Comparison of ENCODE assay signal across 21 mouse cellular contexts in genomic region chr7:16900526-16900925, GRCm38 (mm10). TPM values are rescaled to one million over a fixed set of nuclear protein-coding genes. Genes with fewer than 3 reads are reported as not detected.
DNase-seq lines count a peak whose midpoint lies in the region; ATAC-seq and TF ChIP-seq lines count a peak whose summit lies in the region.
"Had no signal": no experiment of that assay in that cellular context is flagged by ENCODE, and none has a peak within 500 bp of the region (broad histone marks: within the 10 kb centered on the region; RNA-seq: fewer than 3 reads in every experiment).

No protein-coding gene starts in this region.

- no peak overlapping the region for H3K4me2 ChIP-seq in forebrain, embryonic 15.5 days (replicated peaks)
- no peak overlapping the region for H3K4me2 ChIP-seq in stomach, embryonic 16.5 days (ENCODE audit: low read depth, low read length)
- H3K4me2 ChIP-seq in stomach, postnatal 0 days (replicated peaks; ENCODE audit: low read depth): no peak overlapping the region
- no peak overlapping the region for H3K4me2 ChIP-seq in midbrain, embryonic 12.5 days (replicated peaks)
- H3K4me2 ChIP-seq: heart, embryonic 15.5 days; kidney, embryonic 15.5 days; liver, embryonic 15.5 days; stomach, embryonic 15.5 days had no signal

- no peak overlapping the region for H3K9ac ChIP-seq in forebrain, embryonic 15.5 days (replicated peaks)
- H3K9ac ChIP-seq in stomach, embryonic 16.5 days (ENCODE audit: low read length): peak overlapping the region; percentile 26; the same call in 1 of the 2 replicates
- no peak overlapping the region for H3K9ac ChIP-seq in stomach, postnatal 0 days (ENCODE audit: low read length)
- no peak overlapping the region for H3K9ac ChIP-seq in midbrain, embryonic 12.5 days (replicated peaks)
- H3K9ac ChIP-seq: heart, embryonic 15.5 days; kidney, embryonic 15.5 days; liver, embryonic 15.5 days; stomach, embryonic 15.5 days had no signal

- DNase-seq in forebrain, embryonic 10.5 days (ENCODE audit: extremely low spot score, low spot score): no peak
- no peak for DNase-seq in stomach, postnatal 0 days (ENCODE audit: low spot score)
- no peak for DNase-seq in layer of hippocampus, postnatal 36 days
- DNase-seq in thymus, adult 18-20 months: no peak
- DNase-seq in heart, postnatal 10 days: no peak
- DNase-seq: adrenal gland, adult 2 months; cerebellum, postnatal 14 days; gastrocnemius, postnatal 36 days; lung, postnatal 14 days; thymus, postnatal 36 days had no signal

- peak overlapping the region; percentile 58 for H3K27ac ChIP-seq in forebrain, embryonic 10.5 days
- no peak overlapping the region for H3K27ac ChIP-seq in forebrain, embryonic 15.5 days (replicated peaks)
- H3K27ac ChIP-seq in stomach, embryonic 16.5 days (ENCODE audit: low read length): no peak overlapping the region
- H3K27ac ChIP-seq in stomach, postnatal 0 days (replicated peaks): no peak overlapping the region
- peak overlapping the region; percentile 64 for H3K27ac ChIP-seq in midbrain, embryonic 12.5 days (replicated peaks)
- H3K27ac ChIP-seq: heart, embryonic 15.5 days; liver, embryonic 15.5 days; stomach, embryonic 15.5 days had no signal

- no peaks in the 10 kb centered on the region for H3K36me3 ChIP-seq in forebrain, embryonic 10.5 days (replicated peaks)
- no peaks in the 10 kb centered on the region for H3K36me3 ChIP-seq in forebrain, embryonic 15.5 days
- no peaks in the 10 kb centered on the region for H3K36me3 ChIP-seq in stomach, embryonic 16.5 days (ENCODE audit: control insufficient read depth, insufficient read depth, low read length)
- H3K36me3 ChIP-seq in stomach, postnatal 0 days (ENCODE audit: control insufficient read depth, insufficient read depth, low read length): no peaks in the 10 kb centered on the region
- H3K36me3 ChIP-seq in midbrain, embryonic 12.5 days: no peaks in the 10 kb centered on the region
- H3K36me3 ChIP-seq: heart, embryonic 15.5 days; kidney, embryonic 15.5 days; liver, embryonic 15.5 days; stomach, embryonic 15.5 days had no signal

- TF ChIP-seq EP300 in stomach, postnatal 0 days (optimal IDR thresholded peaks at IDR 0.05): no peak

- peaks cover 23% of the 10 kb centered on the region for H3K27me3 ChIP-seq in forebrain, embryonic 10.5 days (ENCODE audit: poor library complexity, severe bottlenecking)
- no peaks in the 10 kb centered on the region for H3K27me3 ChIP-seq in forebrain, embryonic 15.5 days
- H3K27me3 ChIP-seq in stomach, embryonic 16.5 days (ENCODE audit: control insufficient read depth, insufficient read depth, low read length): no peaks in the 10 kb centered on the region
- no peaks in the 10 kb centered on the region for H3K27me3 ChIP-seq in stomach, postnatal 0 days (ENCODE audit: control insufficient read depth, insufficient read depth, low read length)
- H3K27me3 ChIP-seq in midbrain, embryonic 12.5 days: peaks cover 19% of the 10 kb centered on the region
- H3K27me3 ChIP-seq: kidney, embryonic 15.5 days; stomach, embryonic 15.5 days had no signal

- intact Hi-C loops in heart, postnatal 10 days (cut with DNase I): no loop called here

- no peak for ATAC-seq in forebrain, embryonic 15.5 days (replicated peaks)
- no peak for ATAC-seq in stomach, embryonic 16.5 days (ENCODE audit: insufficient read depth, low FRiP score)
- ATAC-seq in stomach, postnatal 0 days (ENCODE audit: low FRiP score, low TSS enrichment): no peak
- 0 out of 2 replicates have a peak, but pooled peaks have one; percentile 44 for ATAC-seq in midbrain, embryonic 12.5 days (ENCODE audit: low FRiP score, low read depth)
- ATAC-seq: forebrain, embryonic 14.5 days; inflammation-experienced regulatory T-cells, adult 6 months had no signal

- no peaks in the 10 kb centered on the region; the same call in 1 of the 2 replicates for H3K9me3 ChIP-seq in forebrain, embryonic 10.5 days
- H3K9me3 ChIP-seq in forebrain, embryonic 15.5 days: no peaks in the 10 kb centered on the region
- no peaks in the 10 kb centered on the region for H3K9me3 ChIP-seq in stomach, embryonic 16.5 days (replicated peaks; ENCODE audit: control insufficient read depth, low read length)
- H3K9me3 ChIP-seq in stomach, postnatal 0 days (ENCODE audit: control insufficient read depth, low read length): no peaks in the 10 kb centered on the region
- H3K9me3 ChIP-seq in midbrain, embryonic 12.5 days: no peaks in the 10 kb centered on the region
- H3K9me3 ChIP-seq: heart, embryonic 15.5 days; kidney, embryonic 15.5 days; liver, embryonic 15.5 days; stomach, embryonic 15.5 days had no signal

- 13% methylated on average over 5 of the region's 5 CpGs for WGBS in forebrain, embryonic 10.5 days
- 18% methylated on average over 5 of the region's 5 CpGs for WGBS in forebrain, embryonic 15.5 days
- WGBS in stomach, embryonic 16.5 days: 36% methylated on average over 5 of the region's 5 CpGs
- 44% methylated on average over 5 of the region's 5 CpGs for WGBS in stomach, postnatal 0 days
- 17% methylated on average over 5 of the region's 5 CpGs for WGBS in midbrain, embryonic 12.5 days

- TF ChIP-seq CTCF in stomach, postnatal 0 days (IDR thresholded peaks at IDR 0.05; ENCODE audit: low read depth): no peak

- H3K4me1 ChIP-seq in forebrain, embryonic 10.5 days: peaks cover 28% of the 10 kb centered on the region
- H3K4me1 ChIP-seq in forebrain, embryonic 15.5 days: peaks cover under 1% of the 10 kb centered on the region
- H3K4me1 ChIP-seq in stomach, embryonic 16.5 days (ENCODE audit: control insufficient read depth, insufficient read depth, low read length): peaks cover 12% of the 10 kb centered on the region
- H3K4me1 ChIP-seq in stomach, postnatal 0 days (replicated peaks; ENCODE audit: control insufficient read depth, insufficient read depth): no peaks in the 10 kb centered on the region
- H3K4me1 ChIP-seq in midbrain, embryonic 12.5 days: peaks cover 22% of the 10 kb centered on the region

- no peak overlapping the region for H3K4me3 ChIP-seq in forebrain, embryonic 10.5 days
- no peak overlapping the region for H3K4me3 ChIP-seq in forebrain, embryonic 15.5 days
- H3K4me3 ChIP-seq in stomach, embryonic 16.5 days (replicated peaks; ENCODE audit: low read length): no peak overlapping the region
- H3K4me3 ChIP-seq in stomach, postnatal 0 days (ENCODE audit: low read depth, low read length): no peak overlapping the region
- H3K4me3 ChIP-seq in midbrain, embryonic 12.5 days: no peak overlapping the region
- H3K4me3 ChIP-seq: heart, embryonic 15.5 days; kidney, embryonic 15.5 days; liver, embryonic 15.5 days; stomach, embryonic 15.5 days had no signal

RNA-seq across cellular contexts. Expression of gene Ptgir, which starts 5.8 kb away (rescaled TPM):
- 0.10 TPM in 2 replicates for polyA plus RNA-seq in forebrain, embryonic 10.5 days (2016; fragmentation: Nextera tagmentation; extraction: Ambion mirVana)
- polyA plus RNA-seq in forebrain, embryonic 15.5 days (2015; fragmentation: Nextera tagmentation; extraction: Ambion mirVana): 0.13 and 0.29 TPM in 2 replicates
- polyA plus RNA-seq in stomach, embryonic 16.5 days (2015; fragmentation: Nextera tagmentation; extraction: Ambion mirVana): 3.0 and 3.2 TPM in 2 replicates
- 1.5 and 1.6 TPM in 2 replicates for polyA plus RNA-seq in stomach, postnatal 0 days (2015; fragmentation: Nextera tagmentation; extraction: Ambion mirVana)
- 1.1 and 1.2 TPM in 2 replicates for polyA plus RNA-seq in midbrain, embryonic 12.5 days (2016; fragmentation: Nextera tagmentation; extraction: Ambion mirVana)
- total RNA-seq in layer of hippocampus, postnatal 36 days (2021): not detected
- 1 to 10 TPM; 2.6 to 2.8 TPM for total RNA-seq in heart, postnatal 10 days (2021)
- total RNA-seq: layer of hippocampus, adult 8-10 months had no signal

RNA-seq across cellular contexts. Expression of gene Gng8, which starts 8.9 kb away (rescaled TPM):
- polyA plus RNA-seq in forebrain, embryonic 10.5 days (2016; fragmentation: Nextera tagmentation; extraction: Ambion mirVana): 5.5 and 6.6 TPM in 2 replicates
- 4.4 TPM in 2 replicates for polyA plus RNA-seq in forebrain, embryonic 15.5 days (2015; fragmentation: Nextera tagmentation; extraction: Ambion mirVana)
- 9.7 and 12.0 TPM in 2 replicates for polyA plus RNA-seq in stomach, embryonic 16.5 days (2015; fragmentation: Nextera tagmentation; extraction: Ambion mirVana)
- polyA plus RNA-seq in stomach, postnatal 0 days (2015; fragmentation: Nextera tagmentation; extraction: Ambion mirVana): 7.3 and 7.4 TPM in 2 replicates
- 12.1 and 26.0 TPM in 2 replicates for polyA plus RNA-seq in midbrain, embryonic 12.5 days (2016; fragmentation: Nextera tagmentation; extraction: Ambion mirVana)
- 1 to 10 TPM; 2.4 to 2.7 TPM for total RNA-seq in layer of hippocampus, postnatal 36 days (2021)
- 1 to 10 TPM in 1 of 2 experiments, under 1 TPM in 1; 0.82 to 1.4 TPM for total RNA-seq in heart, postnatal 10 days (2021)
- total RNA-seq: monocyte, adult 5-6 weeks had no signal
- polyA plus RNA-seq: inflammation-experienced regulatory T-cells, adult 6 months had no signal

RNA-seq across cellular contexts. Expression of gene Calm3, which starts 23.4 kb away (rescaled TPM):
- polyA plus RNA-seq in forebrain, embryonic 10.5 days (2016; fragmentation: Nextera tagmentation; extraction: Ambion mirVana): 156 and 163 TPM in 2 replicates
- 291 and 305 TPM in 2 replicates for polyA plus RNA-seq in forebrain, embryonic 15.5 days (2015; fragmentation: Nextera tagmentation; extraction: Ambion mirVana)
- polyA plus RNA-seq in stomach, embryonic 16.5 days (2015; fragmentation: Nextera tagmentation; extraction: Ambion mirVana): 120 and 126 TPM in 2 replicates
- polyA plus RNA-seq in stomach, postnatal 0 days (2015; fragmentation: Nextera tagmentation; extraction: Ambion mirVana): 49.1 and 58.7 TPM in 2 replicates
- polyA plus RNA-seq in midbrain, embryonic 12.5 days (2016; fragmentation: Nextera tagmentation; extraction: Ambion mirVana): 223 and 224 TPM in 2 replicates
- total RNA-seq in layer of hippocampus, postnatal 36 days (2021): 1,000 to 10,000 TPM; 2,055 to 2,361 TPM
- total RNA-seq in heart, postnatal 10 days (2021): 100 to 1,000 TPM; 252 to 262 TPM

RNA-seq across cellular contexts. Expression of gene Dact3, which starts 25.4 kb away (rescaled TPM):
- polyA plus RNA-seq in forebrain, embryonic 10.5 days (2016; fragmentation: Nextera tagmentation; extraction: Ambion mirVana): 1.9 and 2.2 TPM in 2 replicates
- polyA plus RNA-seq in forebrain, embryonic 15.5 days (2015; fragmentation: Nextera tagmentation; extraction: Ambion mirVana): 3.3 and 3.4 TPM in 2 replicates
- polyA plus RNA-seq in stomach, embryonic 16.5 days (2015; fragmentation: Nextera tagmentation; extraction: Ambion mirVana): 2.3 TPM in 2 replicates
- 3.5 and 5.1 TPM in 2 replicates for polyA plus RNA-seq in stomach, postnatal 0 days (2015; fragmentation: Nextera tagmentation; extraction: Ambion mirVana)
- 4.7 and 6.2 TPM in 2 replicates for polyA plus RNA-seq in midbrain, embryonic 12.5 days (2016; fragmentation: Nextera tagmentation; extraction: Ambion mirVana)
- total RNA-seq in layer of hippocampus, postnatal 36 days (2021): 100 to 1,000 TPM; 146 to 149 TPM
- total RNA-seq in heart, postnatal 10 days (2021): 10 to 100 TPM; 28.2 to 32.7 TPM
- total RNA-seq: monocyte, adult 5-6 weeks had no signal
- polyA plus RNA-seq: inflammation-experienced regulatory T-cells, adult 6 months had no signal

RNA-seq across cellular contexts. Expression of gene Pnmal2, which starts 44.0 kb away (rescaled TPM):
- 4.3 and 6.8 TPM in 2 replicates for polyA plus RNA-seq in forebrain, embryonic 10.5 days (2016; fragmentation: Nextera tagmentation; extraction: Ambion mirVana)
- 87.4 and 102 TPM in 2 replicates for polyA plus RNA-seq in forebrain, embryonic 15.5 days (2015; fragmentation: Nextera tagmentation; extraction: Ambion mirVana)
- 7.8 and 10.2 TPM in 2 replicates for polyA plus RNA-seq in stomach, embryonic 16.5 days (2015; fragmentation: Nextera tagmentation; extraction: Ambion mirVana)
- polyA plus RNA-seq in stomach, postnatal 0 days (2015; fragmentation: Nextera tagmentation; extraction: Ambion mirVana): 4.7 and 4.8 TPM in 2 replicates
- polyA plus RNA-seq in midbrain, embryonic 12.5 days (2016; fragmentation: Nextera tagmentation; extraction: Ambion mirVana): 49.3 and 55.3 TPM in 2 replicates
- 100 to 1,000 TPM; 345 to 361 TPM for total RNA-seq in layer of hippocampus, postnatal 36 days (2021)
- total RNA-seq in heart, postnatal 10 days (2021): 1 to 10 TPM; 5.0 to 5.2 TPM
- total RNA-seq: monocyte, adult 5-6 weeks had no signal
- polyA plus RNA-seq: inflammation-experienced regulatory T-cells, adult 6 months had no signal

Comparison
In these comparisons a context has a peak if more than half of its experiments do, and no peak if none do; other contexts are left out.
1. H3K27ac ChIP-seq: peak in forebrain, embryonic 10.5 days (single experiment) and midbrain, embryonic 12.5 days (single experiment); none in forebrain, embryonic 15.5 days (single experiment), stomach, embryonic 16.5 days (single experiment) and stomach, postnatal 0 days (single experiment).